Mouse (Mus musculus) liver, embryonic 14.5 days (tissue): Measurements from ENCODE around the gene Smyd3.

Source experiments
- CTCF ChIP-seq: IDR thresholded peaks from 2 replicates; pipeline ENCODE4 v1.5.1; 2016; ENCODE audit warnings: antibody characterized with exemption, low read depth, control low read depth
- EP300 ChIP-seq: IDR thresholded peaks from 2 replicates; pipeline ENCODE4 v1.6.1; 2016; ENCODE audit warnings: antibody characterized with exemption, low read depth

- no peak for TF ChIP-seq CTCF
- TF ChIP-seq EP300, result no peak
Measured at GRCm38 (mm10) chr1:179339066-179339465, 178.8 kb downstream of the Smyd3 start.
